Mouse (Mus musculus): ENCODE results near the gene AL731706.2. TPM values are rescaled to one million over a fixed set of nuclear protein-coding genes. Genes with fewer than 3 reads are reported as not detected.

Gene AL731706.2
- 18.1 and 25.1 TPM in 2 replicates for polyA plus RNA-seq (2014; fragmentation: Nextera tagmentation; extraction: Ambion mirVana)

- Histone ChIP-seq H3K27me3 (ENCODE audit: control insufficient read depth, insufficient read depth, low read length) (no peaks in the 10 kb centered on the region), H3K9me3 (ENCODE audit: control insufficient read depth, low read length) (no peaks in the 10 kb centered on the region), H3K4me1 (ENCODE audit: control insufficient read depth, insufficient read depth, low read length) (no peaks in the 10 kb centered on the region), H3K4me3 (ENCODE audit: low read depth, low read length) (no peak within 1 kb of the TSS), H3K4me2 (ENCODE audit: low read depth, low read length) (no peak within 1 kb of the TSS), H3K36me3 (ENCODE audit: control insufficient read depth, insufficient read depth, low read length) (peaks cover 18% of the 10 kb centered on the region), H3K27ac (ENCODE audit: low read depth, low read length) (no peak within 1 kb of the TSS), H3K9ac (replicated peaks; ENCODE audit: low read depth, low read length) (no peak within 1 kb of the TSS)
- no peak for ATAC-seq (ENCODE audit: low read depth)
- 96% methylated on average over 2 of the region's 2 CpGs for WGBS
Observed at GRCm38 (mm10) chr2:136885579-136885978, at the start of gene AL731706.2. Gene AL731706.2 (minus strand): TSS chr2:136885679.

DNA sequence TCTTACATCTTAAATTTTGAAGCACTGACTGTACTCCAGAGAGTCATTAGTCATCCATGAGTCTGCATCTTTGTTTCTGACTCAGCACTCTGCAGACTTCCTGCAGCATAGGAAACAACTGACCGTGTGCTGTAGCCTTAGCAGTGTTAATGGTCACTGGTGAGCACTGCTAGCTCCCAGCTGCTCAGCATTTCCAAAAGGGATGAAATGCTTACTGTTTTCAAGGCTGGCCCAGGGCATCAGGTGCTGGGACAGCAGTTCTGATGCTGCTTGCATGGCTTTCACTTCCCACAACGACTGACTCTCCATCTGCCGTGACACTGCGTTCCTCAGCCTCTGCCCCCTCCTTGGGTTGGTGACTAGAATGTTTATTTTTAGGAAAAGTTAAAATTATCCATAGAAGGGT lies 35.5 kb upstream of the AL731706.2 start:
- no peak overlapping the region for H3K9ac ChIP-seq (replicated peaks; ENCODE audit: low read depth, low read length)
- H3K4me2 ChIP-seq (ENCODE audit: low read depth, low read length) = no peak overlapping the region
- WGBS = 60% methylated on average over 4 of the region's 4 CpGs
- H3K27me3 ChIP-seq (ENCODE audit: control insufficient read depth, insufficient read depth, low read length) = no peaks in the 10 kb centered on the region
- H3K4me3 ChIP-seq (ENCODE audit: low read depth, low read length) = no peak overlapping the region
- H3K36me3 ChIP-seq (ENCODE audit: control insufficient read depth, insufficient read depth, low read length) = no peaks in the 10 kb centered on the region
- peak; percentile 51; the same call in 1 of the 2 replicates for ATAC-seq (ENCODE audit: low read depth)
- H3K27ac ChIP-seq (ENCODE audit: low read depth, low read length) = no peak overlapping the region
- no peaks in the 10 kb centered on the region for H3K9me3 ChIP-seq (ENCODE audit: control insufficient read depth, low read length)
- no peaks in the 10 kb centered on the region for H3K4me1 ChIP-seq (ENCODE audit: control insufficient read depth, insufficient read depth, low read length)

DNA sequence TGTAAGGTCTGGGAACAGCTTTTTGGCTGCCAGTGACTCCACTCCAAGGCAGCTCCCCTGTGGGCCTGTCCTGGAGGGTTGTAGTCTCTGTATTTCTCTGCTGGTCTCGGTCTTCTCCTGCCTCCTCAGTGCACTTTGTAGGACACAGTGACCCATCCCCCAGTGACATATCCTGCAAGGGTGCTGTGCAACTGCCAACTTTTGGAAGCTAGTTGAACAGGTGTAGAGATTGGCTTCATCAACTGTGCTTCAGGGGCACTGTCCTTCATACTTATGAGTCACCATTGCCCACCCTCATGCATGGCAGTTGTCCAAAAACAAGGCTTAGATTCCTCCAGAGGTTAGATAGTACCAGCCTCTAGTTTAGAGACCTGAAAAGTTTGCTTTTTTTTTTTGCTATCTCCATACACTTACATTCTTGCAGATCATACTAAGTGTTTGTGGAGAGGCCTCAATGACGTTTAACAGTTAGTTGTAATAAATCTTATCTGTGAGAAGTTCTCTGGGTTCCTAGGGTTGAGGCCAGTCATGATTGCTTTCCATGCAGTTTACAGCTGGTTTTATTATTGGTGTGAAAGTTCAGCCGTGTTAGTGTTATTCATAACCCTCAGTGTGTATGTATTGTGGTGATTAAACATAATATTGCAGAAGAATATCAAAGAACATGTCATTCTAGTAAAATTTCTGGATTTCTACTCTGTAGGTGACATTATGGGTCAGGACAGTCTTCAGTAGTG lies 34.9 kb upstream of the AL731706.2 start:
- ATAC-seq (ENCODE audit: low read depth) = no peak
- 73% methylated on average over 3 of the region's 3 CpGs for WGBS
- Histone ChIP-seq H3K27me3 (ENCODE audit: control insufficient read depth, insufficient read depth, low read length) (no peaks in the 10 kb centered on the region), H3K9me3 (ENCODE audit: control insufficient read depth, low read length) (no peaks in the 10 kb centered on the region), H3K4me3 (ENCODE audit: low read depth, low read length) (no peak overlapping the region), H3K4me2 (ENCODE audit: low read depth, low read length) (no peak overlapping the region), H3K27ac (ENCODE audit: low read depth, low read length) (no peak overlapping the region), H3K36me3 (ENCODE audit: control insufficient read depth, insufficient read depth, low read length) (no peaks in the 10 kb centered on the region), H3K9ac (replicated peaks; ENCODE audit: low read depth, low read length) (no peak overlapping the region), H3K4me1 (ENCODE audit: control insufficient read depth, insufficient read depth, low read length) (no peaks in the 10 kb centered on the region)

DNA sequence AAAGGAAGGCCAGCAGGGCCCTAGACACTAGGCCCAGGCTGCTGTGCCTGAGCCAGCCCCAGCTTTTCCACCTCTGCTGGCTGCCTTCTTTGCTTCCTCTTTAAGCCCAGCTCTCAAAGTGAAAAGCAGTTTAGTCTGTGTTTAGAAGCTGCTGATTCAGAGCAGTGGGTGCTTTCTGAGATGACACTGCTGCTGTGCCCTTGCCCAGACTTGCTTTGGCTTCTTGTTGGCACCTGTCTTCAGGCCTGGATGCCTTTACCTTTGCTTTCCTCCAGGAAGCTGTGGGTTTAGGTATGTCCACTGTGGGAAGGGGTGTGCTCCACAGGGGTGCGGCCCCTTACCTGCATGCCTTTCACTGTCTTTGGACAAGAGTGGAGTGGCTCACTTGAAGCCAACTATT lies 34.0 kb upstream of the AL731706.2 start:
- Histone ChIP-seq H3K9ac (replicated peaks; ENCODE audit: low read depth, low read length) (no peak overlapping the region), H3K4me3 (ENCODE audit: low read depth, low read length) (no peak overlapping the region), H3K36me3 (ENCODE audit: control insufficient read depth, insufficient read depth, low read length) (no peaks in the 10 kb centered on the region), H3K27me3 (ENCODE audit: control insufficient read depth, insufficient read depth, low read length) (no peaks in the 10 kb centered on the region), H3K4me1 (ENCODE audit: control insufficient read depth, insufficient read depth, low read length) (no peaks in the 10 kb centered on the region), H3K4me2 (ENCODE audit: low read depth, low read length) (no peak overlapping the region), H3K9me3 (ENCODE audit: control insufficient read depth, low read length) (no peaks in the 10 kb centered on the region), H3K27ac (ENCODE audit: low read depth, low read length) (no peak overlapping the region)
- 88% methylated on average over 1 of the region's 1 CpGs for WGBS
- ATAC-seq (ENCODE audit: low read depth) = no peak

- ATAC-seq (ENCODE audit: low read depth) = peak; percentile 73; the same call in 1 of the 2 replicates
- H3K27me3 ChIP-seq (ENCODE audit: control insufficient read depth, insufficient read depth, low read length) = no peaks in the 10 kb centered on the region
- 52% methylated on average over 3 of the region's 3 CpGs for WGBS
Observed at GRCm38 (mm10) chr2:136914334-136914902, 28.9 kb upstream of the AL731706.2 start.

GRCm38 (mm10) chr2:136913021-136913420 lies 27.5 kb upstream of the AL731706.2 start:
- Histone ChIP-seq H3K4me2 (ENCODE audit: low read depth, low read length) (no peak overlapping the region), H3K9me3 (ENCODE audit: control insufficient read depth, low read length) (no peaks in the 10 kb centered on the region), H3K27ac (ENCODE audit: low read depth, low read length) (no peak overlapping the region), H3K9ac (replicated peaks; ENCODE audit: low read depth, low read length) (no peak overlapping the region), H3K36me3 (ENCODE audit: control insufficient read depth, insufficient read depth, low read length) (no peaks in the 10 kb centered on the region), H3K4me1 (ENCODE audit: control insufficient read depth, insufficient read depth, low read length) (no peaks in the 10 kb centered on the region), H3K27me3 (ENCODE audit: control insufficient read depth, insufficient read depth, low read length) (no peaks in the 10 kb centered on the region), H3K4me3 (ENCODE audit: low read depth, low read length) (no peak overlapping the region)
- no peak for ATAC-seq (ENCODE audit: low read depth)
- 51% methylated on average over 3 of the region's 3 CpGs for WGBS

More at GRCm38 (mm10) chr2:136914334-136914902, 28.9 kb upstream of the AL731706.2 start:
- H3K9ac ChIP-seq (replicated peaks; ENCODE audit: low read depth, low read length) = no peak overlapping the region
- H3K36me3 ChIP-seq (ENCODE audit: control insufficient read depth, insufficient read depth, low read length) = no peaks in the 10 kb centered on the region
- H3K4me3 ChIP-seq (ENCODE audit: low read depth, low read length) = no peak overlapping the region
- H3K4me2 ChIP-seq (ENCODE audit: low read depth, low read length) = no peak overlapping the region
- H3K4me1 ChIP-seq (ENCODE audit: control insufficient read depth, insufficient read depth, low read length) = no peaks in the 10 kb centered on the region
- no peaks in the 10 kb centered on the region for H3K9me3 ChIP-seq (ENCODE audit: control insufficient read depth, low read length)
- H3K27ac ChIP-seq (ENCODE audit: low read depth, low read length) = no peak overlapping the region

DNA sequence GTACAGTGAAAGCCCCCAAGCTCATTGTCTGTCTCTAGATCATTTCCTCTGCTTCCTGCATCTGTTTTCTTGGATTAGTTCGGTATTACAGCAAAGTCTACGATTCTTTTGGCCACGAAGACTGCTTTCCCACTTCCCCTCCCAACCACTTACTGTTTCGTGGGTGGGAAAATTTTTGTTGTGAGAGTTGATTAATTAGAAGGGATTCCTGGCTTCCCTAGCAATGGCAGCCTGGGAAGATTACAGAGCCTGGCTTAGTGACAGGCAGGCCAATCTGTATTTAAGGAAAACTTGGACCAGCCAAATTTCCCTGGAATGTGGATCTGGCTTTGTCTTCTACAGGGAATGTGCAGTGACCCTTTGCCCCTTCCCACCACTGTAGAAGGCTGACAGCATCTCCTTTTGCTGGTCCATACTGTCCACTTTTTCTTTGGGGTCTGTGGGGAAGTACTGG lies 26.5 kb upstream of the AL731706.2 start:
- Histone ChIP-seq H3K27ac (ENCODE audit: low read depth, low read length) (no peak overlapping the region), H3K36me3 (ENCODE audit: control insufficient read depth, insufficient read depth, low read length) (no peaks in the 10 kb centered on the region), H3K27me3 (ENCODE audit: control insufficient read depth, insufficient read depth, low read length) (no peaks in the 10 kb centered on the region), H3K4me2 (ENCODE audit: low read depth, low read length) (no peak overlapping the region), H3K4me1 (ENCODE audit: control insufficient read depth, insufficient read depth, low read length) (no peaks in the 10 kb centered on the region), H3K4me3 (ENCODE audit: low read depth, low read length) (no peak overlapping the region), H3K9ac (replicated peaks; ENCODE audit: low read depth, low read length) (no peak overlapping the region), H3K9me3 (ENCODE audit: control insufficient read depth, low read length) (no peaks in the 10 kb centered on the region)
- 33% methylated on average over 4 of the region's 4 CpGs for WGBS
- ATAC-seq (ENCODE audit: low read depth) = 0 out of 2 replicates have a peak, but pooled peaks have one; percentile 42

- H3K9me3 ChIP-seq (ENCODE audit: control insufficient read depth, low read length) = no peaks in the 10 kb centered on the region
- H3K9ac ChIP-seq (replicated peaks; ENCODE audit: low read depth, low read length) = no peak overlapping the region
- no peak overlapping the region for H3K4me3 ChIP-seq (ENCODE audit: low read depth, low read length)
- no peak for ATAC-seq (ENCODE audit: low read depth)
- H3K27ac ChIP-seq (ENCODE audit: low read depth, low read length) = no peak overlapping the region
- 72% methylated on average over 2 of the region's 2 CpGs for WGBS
- H3K27me3 ChIP-seq (ENCODE audit: control insufficient read depth, insufficient read depth, low read length) = no peaks in the 10 kb centered on the region
- no peaks in the 10 kb centered on the region for H3K36me3 ChIP-seq (ENCODE audit: control insufficient read depth, insufficient read depth, low read length)
- H3K4me1 ChIP-seq (ENCODE audit: control insufficient read depth, insufficient read depth, low read length) = no peaks in the 10 kb centered on the region
- no peak overlapping the region for H3K4me2 ChIP-seq (ENCODE audit: low read depth, low read length)
Observed at GRCm38 (mm10) chr2:136909298-136909697, 23.8 kb upstream of the AL731706.2 start.

DNA sequence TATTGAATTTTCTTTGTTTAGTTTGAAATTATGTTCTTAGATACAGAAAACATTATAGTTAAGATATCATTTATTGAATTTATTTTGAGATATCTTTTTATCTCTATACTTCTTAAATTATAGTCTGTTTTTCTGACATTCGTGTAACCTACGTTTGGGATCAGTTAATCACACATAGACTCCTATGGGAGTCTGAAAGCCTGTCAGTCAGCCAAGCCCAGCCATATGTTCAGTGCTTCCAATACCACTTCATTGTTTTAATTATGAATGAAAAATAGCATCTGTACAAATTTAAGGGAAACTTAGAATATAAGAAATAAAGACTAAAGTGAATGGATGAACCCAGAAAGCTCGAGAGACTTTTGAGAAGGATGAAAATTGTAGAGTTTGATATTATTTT lies 23.1 kb upstream of the AL731706.2 start:
- Histone ChIP-seq H3K4me1 (ENCODE audit: control insufficient read depth, insufficient read depth, low read length) (no peaks in the 10 kb centered on the region), H3K27me3 (ENCODE audit: control insufficient read depth, insufficient read depth, low read length) (no peaks in the 10 kb centered on the region), H3K36me3 (ENCODE audit: control insufficient read depth, insufficient read depth, low read length) (no peaks in the 10 kb centered on the region), H3K4me3 (ENCODE audit: low read depth, low read length) (no peak overlapping the region), H3K27ac (ENCODE audit: low read depth, low read length) (no peak overlapping the region), H3K4me2 (ENCODE audit: low read depth, low read length) (no peak overlapping the region), H3K9me3 (ENCODE audit: control insufficient read depth, low read length) (no peaks in the 10 kb centered on the region), H3K9ac (replicated peaks; ENCODE audit: low read depth, low read length) (no peak overlapping the region)
- WGBS = 67% methylated on average over 3 of the region's 3 CpGs
- no peak for ATAC-seq (ENCODE audit: low read depth)

Data from neural tube, embryonic 14.5 days (tissue).